Mouse (Mus musculus): ENCODE results near the gene Tecr. TPM values are rescaled to one million over a fixed set of nuclear protein-coding genes. Genes with fewer than 3 reads are reported as not detected.
A peak's percentile ranks its signal among the peaks of the same experiment; 100 is the strongest.

The Tecr gene
- total RNA-seq (2014; fragmentation: Nextera tagmentation) (305 and 398 TPM in 2 replicates), total RNA-seq (2017) (145 and 186 TPM in 2 replicates), polyA plus RNA-seq (2012) (168 and 216 TPM in 2 replicates)

DNA sequence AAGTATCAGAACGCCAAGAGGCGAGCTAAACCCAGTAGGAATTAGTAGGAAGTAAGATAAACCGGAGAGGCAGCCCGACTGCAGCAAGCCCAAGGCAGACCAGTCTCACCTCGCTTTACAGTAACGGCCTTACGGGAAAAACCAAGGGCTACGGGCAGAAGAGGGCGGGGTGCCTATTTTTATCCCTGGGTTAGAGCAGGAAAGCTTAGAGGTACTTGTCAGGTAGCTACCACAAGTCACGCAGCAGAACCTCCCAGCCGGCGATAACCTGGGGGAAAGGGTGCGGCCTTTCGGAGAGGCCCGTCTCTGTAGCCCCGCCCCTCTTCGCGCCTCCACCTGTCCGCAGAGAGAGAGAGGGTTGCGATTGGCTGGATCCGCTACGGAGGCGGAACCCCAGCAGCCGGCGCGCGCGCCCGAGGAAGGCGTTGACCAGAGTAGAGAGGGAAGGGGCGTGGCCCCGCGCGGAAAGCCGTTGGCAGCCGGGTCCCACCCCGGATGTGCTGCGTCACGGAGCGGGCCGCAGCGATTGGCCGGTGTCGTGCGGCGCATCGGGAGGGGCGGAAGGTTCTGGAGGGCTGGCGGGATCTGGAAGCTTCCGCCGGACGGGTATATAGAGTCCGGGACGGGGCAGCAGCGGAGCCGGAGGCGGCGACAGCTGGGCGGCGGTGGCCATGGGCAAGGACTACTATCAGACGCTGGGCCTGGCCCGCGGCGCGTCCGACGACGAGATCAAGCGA lies at the start of gene Tecr, which contains the start of gene Dnajb1:
TSS of gene Tecr (minus strand) at position 311 of the 737 bp plus-strand sequence.
TSS of gene Dnajb1 (plus strand) at position 533 of the 737 bp plus-strand sequence.
- DNase-seq (ENCODE audit: low spot score) (peak; percentile 98), ATAC-seq (ENCODE audit: extremely low read depth, insufficient number of reproducible peaks, low FRiP score, poor library complexity, severe bottlenecking) (peak; percentile 96)
- peak within 1 kb of the TSS; percentile 82 for H3K4me3 ChIP-seq (ENCODE audit: low read depth, low read length)
- no peaks in the 10 kb centered on the region for H3K9me3 ChIP-seq (replicated peaks)
- H3K4me1 ChIP-seq (ENCODE audit: insufficient read depth, low read depth, low read length) = peaks cover 56% of the 10 kb centered on the region
- H3K36me3 ChIP-seq (replicated peaks) = peaks cover 53% of the 10 kb centered on the region
- no peaks in the 10 kb centered on the region for H3K27me3 ChIP-seq (ENCODE audit: insufficient read depth, low read length)
- TF ChIP-seq POLR2AphosphoS5 (IDR thresholded peaks at IDR 0.05; ENCODE audit: insufficient replicate concordance, low read depth, low read length) (no peak), TAL1 (conservative IDR thresholded peaks at IDR 0.05; ENCODE audit: low read depth, low read length) (no peak), CTCF (IDR thresholded peaks at IDR 0.05; ENCODE audit: low read depth, low read length) (no peak), GATA2 (IDR thresholded peaks at IDR 0.05; ENCODE audit: borderline replicate concordance, low read depth, low read length) (no peak), GATA1 (IDR thresholded peaks at IDR 0.05; ENCODE audit: borderline replicate concordance, low read length) (no peak)

- Histone ChIP-seq H3K36me3 (replicated peaks) (peaks cover 59% of the 10 kb centered on the region), H3K9me3 (replicated peaks) (no peaks in the 10 kb centered on the region), H3K4me1 (ENCODE audit: insufficient read depth, low read depth, low read length) (peaks cover 26% of the 10 kb centered on the region), H3K27me3 (ENCODE audit: insufficient read depth, low read length) (no peaks in the 10 kb centered on the region), H3K4me3 (ENCODE audit: low read depth, low read length) (no peak overlapping the region)
- ATAC-seq (ENCODE audit: extremely low read depth, insufficient number of reproducible peaks, low FRiP score, poor library complexity, severe bottlenecking) = no peak
- TF ChIP-seq POLR2AphosphoS5 (IDR thresholded peaks at IDR 0.05; ENCODE audit: insufficient replicate concordance, low read depth, low read length) (no peak), GATA2 (IDR thresholded peaks at IDR 0.05; ENCODE audit: borderline replicate concordance, low read depth, low read length) (no peak), GATA1 (IDR thresholded peaks at IDR 0.05; ENCODE audit: borderline replicate concordance, low read length) (no peak), TAL1 (conservative IDR thresholded peaks at IDR 0.05; ENCODE audit: low read depth, low read length) (no peak), CTCF (IDR thresholded peaks at IDR 0.05; ENCODE audit: low read depth, low read length) (no peak)
- no peak for DNase-seq (ENCODE audit: low spot score)
Measured at GRCm38 (mm10) chr8:83656484-83657246, 48.9 kb upstream of the Tecr start.

GRCm38 (mm10) chr8:83656043-83656442 lies 48.3 kb upstream of the Tecr start:
- peaks cover 25% of the 10 kb centered on the region for H3K4me1 ChIP-seq (ENCODE audit: insufficient read depth, low read depth, low read length)
- ATAC-seq (ENCODE audit: extremely low read depth, insufficient number of reproducible peaks, low FRiP score, poor library complexity, severe bottlenecking) (no peak), DNase-seq (ENCODE audit: low spot score) (no peak)
- H3K4me3 ChIP-seq (ENCODE audit: low read depth, low read length) = no peak overlapping the region
- H3K9me3 ChIP-seq (replicated peaks) = no peaks in the 10 kb centered on the region
- H3K36me3 ChIP-seq (replicated peaks) = peaks cover 53% of the 10 kb centered on the region
- H3K27me3 ChIP-seq (ENCODE audit: insufficient read depth, low read length) = no peaks in the 10 kb centered on the region
- TF ChIP-seq CTCF (IDR thresholded peaks at IDR 0.05; ENCODE audit: low read depth, low read length) (no peak), POLR2AphosphoS5 (IDR thresholded peaks at IDR 0.05; ENCODE audit: insufficient replicate concordance, low read depth, low read length) (no peak), TAL1 (conservative IDR thresholded peaks at IDR 0.05; ENCODE audit: low read depth, low read length) (no peak), GATA2 (IDR thresholded peaks at IDR 0.05; ENCODE audit: borderline replicate concordance, low read depth, low read length) (no peak), GATA1 (IDR thresholded peaks at IDR 0.05; ENCODE audit: borderline replicate concordance, low read length) (no peak)

GRCm38 (mm10) chr8:83654725-83655124 lies 47.0 kb upstream of the Tecr start:
- no peak for ATAC-seq (ENCODE audit: extremely low read depth, insufficient number of reproducible peaks, low FRiP score, poor library complexity, severe bottlenecking)
- Histone ChIP-seq H3K27me3 (ENCODE audit: insufficient read depth, low read length) (0 out of 2 replicates have a peak, but pooled peaks cover 3% of the 10 kb centered on the region), H3K4me3 (ENCODE audit: low read depth, low read length) (no peak overlapping the region), H3K36me3 (replicated peaks) (peaks cover 43% of the 10 kb centered on the region), H3K9me3 (replicated peaks) (no peaks in the 10 kb centered on the region), H3K4me1 (ENCODE audit: insufficient read depth, low read depth, low read length) (peaks cover 24% of the 10 kb centered on the region)
- no peak for DNase-seq (ENCODE audit: low spot score)
- TF ChIP-seq TAL1 (conservative IDR thresholded peaks at IDR 0.05; ENCODE audit: low read depth, low read length) = no peak
- no peak for TF ChIP-seq GATA1 (IDR thresholded peaks at IDR 0.05; ENCODE audit: borderline replicate concordance, low read length)
- TF ChIP-seq POLR2AphosphoS5 (IDR thresholded peaks at IDR 0.05; ENCODE audit: insufficient replicate concordance, low read depth, low read length) = no peak
- TF ChIP-seq GATA2 (IDR thresholded peaks at IDR 0.05; ENCODE audit: borderline replicate concordance, low read depth, low read length) = no peak
- TF ChIP-seq CTCF (IDR thresholded peaks at IDR 0.05; ENCODE audit: low read depth, low read length) = no peak

- TF ChIP-seq GATA1 (IDR thresholded peaks at IDR 0.05; ENCODE audit: borderline replicate concordance, low read length) = no peak
- no peak for TF ChIP-seq POLR2AphosphoS5 (IDR thresholded peaks at IDR 0.05; ENCODE audit: insufficient replicate concordance, low read depth, low read length)
- TF ChIP-seq GATA2 (IDR thresholded peaks at IDR 0.05; ENCODE audit: borderline replicate concordance, low read depth, low read length) = no peak
- TF ChIP-seq CTCF (IDR thresholded peaks at IDR 0.05; ENCODE audit: low read depth, low read length) = no peak
- no peak for TF ChIP-seq TAL1 (conservative IDR thresholded peaks at IDR 0.05; ENCODE audit: low read depth, low read length)
- no peak for DNase-seq (ENCODE audit: low spot score)
- Histone ChIP-seq H3K27me3 (ENCODE audit: insufficient read depth, low read length) (0 out of 2 replicates have a peak, but pooled peaks cover 3% of the 10 kb centered on the region), H3K4me3 (ENCODE audit: low read depth, low read length) (peak overlapping the region; percentile 86; the same call in 1 of the 2 replicates), H3K4me1 (ENCODE audit: insufficient read depth, low read depth, low read length) (peaks cover 24% of the 10 kb centered on the region), H3K9me3 (replicated peaks) (no peaks in the 10 kb centered on the region), H3K36me3 (replicated peaks) (peaks cover 40% of the 10 kb centered on the region)
- no peak for ATAC-seq (ENCODE audit: extremely low read depth, insufficient number of reproducible peaks, low FRiP score, poor library complexity, severe bottlenecking)
Measured at GRCm38 (mm10) chr8:83653662-83654017, 45.9 kb upstream of the Tecr start.

Measured in G1E (cell line).